Mouse (Mus musculus): ENCODE results near the gene Cpne5. TPM values are rescaled to one million over a fixed set of nuclear protein-coding genes. Genes with fewer than 3 reads are reported as not detected.

Gene Cpne5
- polyA plus RNA-seq, 1 experiment from 2014 or later: 12.9 TPM

DNA sequence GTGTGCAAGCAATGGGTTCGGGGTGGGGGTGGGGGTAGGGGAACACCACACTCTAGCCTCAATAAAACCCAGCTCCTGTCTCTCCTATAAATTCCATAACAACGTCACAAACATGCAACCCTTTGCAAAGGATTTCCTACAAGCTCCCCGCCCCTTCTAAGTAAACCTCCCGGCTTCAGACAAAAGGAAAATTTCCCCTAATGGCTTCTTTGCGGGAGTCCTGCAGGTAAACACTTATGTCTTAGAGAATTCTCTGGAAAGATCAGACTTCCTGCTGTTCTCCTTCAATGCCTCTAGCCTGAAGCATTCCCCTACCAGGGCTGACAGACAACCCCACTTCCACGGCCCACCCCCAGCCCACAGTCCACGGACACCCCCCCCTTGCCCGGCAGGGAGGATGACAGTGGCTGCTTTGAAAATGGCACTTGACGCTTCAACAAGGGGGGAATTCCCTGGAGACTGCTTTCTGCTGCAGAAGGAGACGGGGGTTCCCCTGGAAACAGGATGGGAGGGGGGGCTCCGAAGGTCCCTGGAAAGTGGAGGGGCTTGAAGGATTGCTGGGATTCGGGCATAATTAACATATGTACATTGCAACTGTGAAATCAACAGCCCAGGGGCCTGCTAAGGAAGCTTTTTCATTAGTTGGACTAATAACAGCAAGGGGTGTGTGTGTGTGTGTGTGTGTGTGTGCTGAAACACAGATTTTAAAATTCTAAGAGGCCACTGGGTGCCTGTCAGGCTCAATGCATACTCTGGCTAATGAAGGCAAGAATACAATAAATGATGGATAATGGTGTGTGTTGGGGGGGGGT is 24.4 kb downstream of the Cpne5 start:
- peak overlapping the region; percentile 7; the same call in 1 of the 2 replicates for H3K4me2 ChIP-seq (ENCODE audit: low read length)
- no peak for DNase-seq (ENCODE audit: low spot score)
- WGBS: 20% methylated on average over 12 of the region's 12 CpGs

DNA sequence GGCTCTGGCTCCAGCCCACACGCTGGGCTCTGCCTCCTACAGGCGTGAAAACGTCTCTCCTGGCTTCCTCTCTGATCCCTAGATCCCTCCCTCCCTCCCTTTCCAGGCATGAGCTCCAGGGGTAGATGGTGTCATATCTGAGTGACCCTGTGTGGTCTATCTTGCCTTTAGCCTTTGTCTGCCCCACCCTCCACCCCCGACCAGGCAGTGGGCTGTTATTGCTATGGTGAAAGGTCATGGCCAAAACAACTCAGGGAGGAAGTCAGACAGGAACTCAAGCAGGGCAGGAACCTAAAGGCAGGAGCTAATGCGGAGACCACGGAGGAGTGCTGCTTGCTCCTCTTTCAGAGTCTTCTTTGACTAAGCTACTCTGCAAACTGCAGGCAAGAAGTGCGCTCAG is 26.1 kb downstream of the Cpne5 start:
- 46% methylated on average over 7 of the region's 7 CpGs for WGBS
- H3K36me3 ChIP-seq (ENCODE audit: control insufficient read depth, insufficient read depth, low read length): no peaks in the 10 kb centered on the region
- H3K4me3 ChIP-seq (ENCODE audit: low read depth, low read length): no peak overlapping the region
- H3K4me2 ChIP-seq (ENCODE audit: low read length): no peak overlapping the region
- DNase-seq (ENCODE audit: low spot score) (no peak), ATAC-seq (replicated peaks; ENCODE audit: low FRiP score, low TSS enrichment, low read depth) (no peak)
- H3K27ac ChIP-seq (ENCODE audit: low read depth): no peak overlapping the region
- H3K9ac ChIP-seq (ENCODE audit: low read length): no peak overlapping the region
- H3K9me3 ChIP-seq (ENCODE audit: control insufficient read depth, low read length): no peaks in the 10 kb centered on the region
- H3K27me3 ChIP-seq (replicated peaks; ENCODE audit: control insufficient read depth, insufficient read depth, low read length): no peaks in the 10 kb centered on the region
- H3K4me1 ChIP-seq (replicated peaks; ENCODE audit: control insufficient read depth, insufficient read depth, low read length): no peaks in the 10 kb centered on the region; the same call in 1 of the 2 replicates

More for the DNA sequence above, 24.4 kb downstream of the Cpne5 start:
- Histone ChIP-seq H3K9me3 (ENCODE audit: control insufficient read depth, low read length) (no peaks in the 10 kb centered on the region), H3K4me1 (replicated peaks; ENCODE audit: control insufficient read depth, insufficient read depth, low read length) (no peaks in the 10 kb centered on the region; the same call in 1 of the 2 replicates), H3K4me3 (ENCODE audit: low read depth, low read length) (no peak overlapping the region), H3K27ac (ENCODE audit: low read depth) (no peak overlapping the region), H3K9ac (ENCODE audit: low read length) (no peak overlapping the region), H3K27me3 (replicated peaks; ENCODE audit: control insufficient read depth, insufficient read depth, low read length) (no peaks in the 10 kb centered on the region), H3K36me3 (ENCODE audit: control insufficient read depth, insufficient read depth, low read length) (no peaks in the 10 kb centered on the region)
- no peak for ATAC-seq (replicated peaks; ENCODE audit: low FRiP score, low TSS enrichment, low read depth)

DNA sequence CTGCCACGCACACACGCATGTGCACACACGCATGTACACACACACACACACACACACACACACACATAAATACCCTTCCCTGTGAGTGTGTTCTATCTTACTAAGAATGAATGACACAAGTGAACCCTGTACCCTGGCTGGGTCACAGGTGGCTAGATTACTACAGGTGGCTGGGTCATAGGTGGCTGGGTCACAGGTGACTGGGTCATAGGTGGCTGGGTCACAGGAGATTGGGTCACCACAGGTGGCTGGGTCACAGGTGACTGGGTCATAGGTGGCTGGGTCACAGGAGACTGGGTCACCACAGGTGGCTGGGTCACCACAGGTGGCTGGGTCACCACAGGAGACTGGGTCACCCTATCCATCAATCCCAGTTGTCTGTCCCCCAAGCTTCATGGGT is 27.9 kb downstream of the Cpne5 start:
- H3K4me1 ChIP-seq (replicated peaks; ENCODE audit: control insufficient read depth, insufficient read depth, low read length): no peaks in the 10 kb centered on the region; the same call in 1 of the 2 replicates
- DNase-seq (ENCODE audit: low spot score) (no peak), ATAC-seq (replicated peaks; ENCODE audit: low FRiP score, low TSS enrichment, low read depth) (no peak)
- H3K9me3 ChIP-seq (ENCODE audit: control insufficient read depth, low read length): no peaks in the 10 kb centered on the region
- no peak overlapping the region for H3K27ac ChIP-seq (ENCODE audit: low read depth)
- 97% methylated on average over 3 of the region's 3 CpGs for WGBS
- H3K4me3 ChIP-seq (ENCODE audit: low read depth, low read length): no peak overlapping the region
- no peaks in the 10 kb centered on the region for H3K36me3 ChIP-seq (ENCODE audit: control insufficient read depth, insufficient read depth, low read length)
- no peaks in the 10 kb centered on the region for H3K27me3 ChIP-seq (replicated peaks; ENCODE audit: control insufficient read depth, insufficient read depth, low read length)
- H3K9ac ChIP-seq (ENCODE audit: low read length): no peak overlapping the region
- no peak overlapping the region for H3K4me2 ChIP-seq (ENCODE audit: low read length)

DNA sequence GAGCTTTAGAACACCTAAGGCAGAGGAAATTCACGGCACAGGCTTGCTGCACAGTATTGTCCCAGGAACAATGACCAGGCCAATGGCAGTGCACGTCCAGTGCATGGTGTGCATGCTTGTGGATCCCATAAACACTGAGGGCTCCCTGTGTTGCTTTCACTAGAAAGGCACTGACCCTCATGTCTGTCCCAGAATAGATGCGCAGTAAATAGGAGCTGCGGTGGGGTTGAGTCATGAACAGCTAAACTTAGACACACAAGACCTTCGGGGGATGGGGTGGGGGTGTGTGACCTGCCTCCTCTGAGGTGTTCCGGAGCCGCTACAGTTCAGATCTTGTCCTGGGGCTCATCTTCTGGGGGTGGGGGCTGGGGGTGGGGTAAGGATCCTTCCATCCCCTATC is 31.9 kb downstream of the Cpne5 start:
- H3K4me2 ChIP-seq (ENCODE audit: low read length): no peak overlapping the region
- ATAC-seq (replicated peaks; ENCODE audit: low FRiP score, low TSS enrichment, low read depth): no peak
- H3K4me1 ChIP-seq (replicated peaks; ENCODE audit: control insufficient read depth, insufficient read depth, low read length): no peaks in the 10 kb centered on the region
- 83% methylated on average over 7 of the region's 7 CpGs for WGBS
- H3K4me3 ChIP-seq (ENCODE audit: low read depth, low read length): no peak overlapping the region
- H3K36me3 ChIP-seq (ENCODE audit: control insufficient read depth, insufficient read depth, low read length): no peaks in the 10 kb centered on the region
- H3K9me3 ChIP-seq (ENCODE audit: control insufficient read depth, low read length): no peaks in the 10 kb centered on the region
- no peak overlapping the region for H3K9ac ChIP-seq (ENCODE audit: low read length)
- no peak overlapping the region for H3K27ac ChIP-seq (ENCODE audit: low read depth)
- DNase-seq (ENCODE audit: low spot score): no peak
- H3K27me3 ChIP-seq (replicated peaks; ENCODE audit: control insufficient read depth, insufficient read depth, low read length): no peaks in the 10 kb centered on the region

GRCm38 (mm10) chr17:29202604-29203003 is 35.4 kb downstream of the Cpne5 start:
- Histone ChIP-seq H3K9me3 (ENCODE audit: control insufficient read depth, low read length) (no peaks in the 10 kb centered on the region), H3K4me1 (replicated peaks; ENCODE audit: control insufficient read depth, insufficient read depth, low read length) (peaks cover 8% of the 10 kb centered on the region; the same call in 1 of the 2 replicates), H3K27me3 (replicated peaks; ENCODE audit: control insufficient read depth, insufficient read depth, low read length) (no peaks in the 10 kb centered on the region), H3K4me3 (ENCODE audit: low read depth, low read length) (no peak overlapping the region), H3K9ac (ENCODE audit: low read length) (no peak overlapping the region), H3K4me2 (ENCODE audit: low read length) (no peak overlapping the region), H3K36me3 (ENCODE audit: control insufficient read depth, insufficient read depth, low read length) (no peaks in the 10 kb centered on the region), H3K27ac (ENCODE audit: low read depth) (no peak overlapping the region)
- WGBS: 84% methylated on average over 6 of the region's 6 CpGs
- DNase-seq (ENCODE audit: low spot score) (no peak), ATAC-seq (replicated peaks; ENCODE audit: low FRiP score, low TSS enrichment, low read depth) (no peak)

GRCm38 (mm10) chr17:29199821-29200220 is 38.1 kb downstream of the Cpne5 start:
- 35% methylated on average over 6 of the region's 7 CpGs for WGBS
- DNase-seq (ENCODE audit: low spot score) (no peak), ATAC-seq (replicated peaks; ENCODE audit: low FRiP score, low TSS enrichment, low read depth) (no peak)
- Histone ChIP-seq H3K4me2 (ENCODE audit: low read length) (no peak overlapping the region), H3K4me1 (replicated peaks; ENCODE audit: control insufficient read depth, insufficient read depth, low read length) (peaks cover 8% of the 10 kb centered on the region; the same call in 1 of the 2 replicates), H3K36me3 (ENCODE audit: control insufficient read depth, insufficient read depth, low read length) (no peaks in the 10 kb centered on the region), H3K9ac (ENCODE audit: low read length) (no peak overlapping the region), H3K4me3 (ENCODE audit: low read depth, low read length) (no peak overlapping the region), H3K27ac (ENCODE audit: low read depth) (peak overlapping the region; percentile 43; the same call in 1 of the 2 replicates), H3K9me3 (ENCODE audit: control insufficient read depth, low read length) (no peaks in the 10 kb centered on the region), H3K27me3 (replicated peaks; ENCODE audit: control insufficient read depth, insufficient read depth, low read length) (no peaks in the 10 kb centered on the region)

- no peaks in the 10 kb centered on the region for H3K36me3 ChIP-seq (ENCODE audit: control insufficient read depth, insufficient read depth, low read length)
- 20% methylated on average over 9 of the region's 9 CpGs for WGBS
- no peaks in the 10 kb centered on the region for H3K9me3 ChIP-seq (ENCODE audit: control insufficient read depth, low read length)
- no peak for ATAC-seq (replicated peaks; ENCODE audit: low FRiP score, low TSS enrichment, low read depth)
- H3K27me3 ChIP-seq (replicated peaks; ENCODE audit: control insufficient read depth, insufficient read depth, low read length): no peaks in the 10 kb centered on the region
- H3K4me3 ChIP-seq (ENCODE audit: low read depth, low read length): no peak overlapping the region
- peak overlapping the region; percentile 43; the same call in 1 of the 2 replicates for H3K27ac ChIP-seq (ENCODE audit: low read depth)
- H3K4me1 ChIP-seq (replicated peaks; ENCODE audit: control insufficient read depth, insufficient read depth, low read length): peaks cover 8% of the 10 kb centered on the region; the same call in 1 of the 2 replicates
- H3K9ac ChIP-seq (ENCODE audit: low read length): no peak overlapping the region
- DNase-seq (ENCODE audit: low spot score): no peak
- H3K4me2 ChIP-seq (ENCODE audit: low read length): no peak overlapping the region
Observed at GRCm38 (mm10) chr17:29199151-29199800, 38.7 kb downstream of the Cpne5 start.

- H3K4me1 ChIP-seq (replicated peaks; ENCODE audit: control insufficient read depth, insufficient read depth, low read length): peaks cover 8% of the 10 kb centered on the region; the same call in 1 of the 2 replicates
- 62% methylated on average over 4 of the region's 4 CpGs for WGBS
- no peak overlapping the region for H3K4me2 ChIP-seq (ENCODE audit: low read length)
- H3K4me3 ChIP-seq (ENCODE audit: low read depth, low read length): no peak overlapping the region
- no peaks in the 10 kb centered on the region for H3K36me3 ChIP-seq (ENCODE audit: control insufficient read depth, insufficient read depth, low read length)
- no peaks in the 10 kb centered on the region for H3K27me3 ChIP-seq (replicated peaks; ENCODE audit: control insufficient read depth, insufficient read depth, low read length)
- DNase-seq (ENCODE audit: low spot score) (no peak), ATAC-seq (replicated peaks; ENCODE audit: low FRiP score, low TSS enrichment, low read depth) (no peak)
- H3K27ac ChIP-seq (ENCODE audit: low read depth): no peak overlapping the region
- H3K9me3 ChIP-seq (ENCODE audit: control insufficient read depth, low read length): no peaks in the 10 kb centered on the region
- H3K9ac ChIP-seq (ENCODE audit: low read length): no peak overlapping the region
Observed at GRCm38 (mm10) chr17:29195579-29195978, 42.4 kb downstream of the Cpne5 start.
